27 mouse cellular contexts compared by ENCODE assay signal in genomic region chr7:96308106-96308505, GRCm38 (mm10).
DNase-seq lines count a peak whose midpoint lies in the region; ATAC-seq and TF ChIP-seq lines count a peak whose summit lies in the region.
"Had no signal": no experiment of that assay in that cellular context is flagged by ENCODE, and none has a peak within 500 bp of the region (broad histone marks: within the 10 kb centered on the region; RNA-seq: fewer than 3 reads in every experiment).

No protein-coding gene starts in this region.

- no peak overlapping the region for H3K9ac ChIP-seq in kidney, embryonic 15.5 days
- no peak overlapping the region for H3K9ac ChIP-seq in midbrain, embryonic 14.5 days (replicated peaks; ENCODE audit: low read length)
- H3K9ac ChIP-seq: embryonic facial prominence, embryonic 12.5 days; forebrain, embryonic 12.5 days; limb, embryonic 13.5 days; liver, embryonic 12.5 days; neural tube, embryonic 12.5 days had no signal

- DNase-seq in kidney, postnatal 25 days: no peak
- DNase-seq in brain, embryonic 14.5 days (ENCODE audit: low read depth): peak; percentile 39
- DNase-seq in embryo, embryonic 10.5 days (ENCODE audit: low spot score): peak; percentile 27
- DNase-seq in midbrain, embryonic 14.5 days: peak; percentile 23
- DNase-seq in thymus, postnatal 25 days: no peak
- no peak for DNase-seq in frontal cortex, adult 2 months (ENCODE audit: extremely low spot score in 1 of 2, low spot score in 1 of 2)
- DNase-seq: adrenal gland, adult 2 months; cerebellum, adult 2 months; cerebellum, postnatal 25 days; gastrocnemius, adult 2 months; layer of hippocampus, adult 9-11 months; lung, adult 18-20 months; lung, postnatal 10 days; retina, postnatal 1 day; right cerebral cortex, postnatal 25 days; spleen, adult 18-20 months; thymus, postnatal 14 days had no signal

- WGBS in kidney, embryonic 15.5 days: 27% methylated on average over 6 of the region's 6 CpGs
- WGBS in midbrain, embryonic 14.5 days: 33% methylated on average over 6 of the region's 6 CpGs

- H3K4me1 ChIP-seq in kidney, embryonic 15.5 days: peaks cover 4% of the 10 kb centered on the region; the same call in 1 of the 2 replicates
- H3K4me1 ChIP-seq in midbrain, embryonic 14.5 days (ENCODE audit: control insufficient read depth, insufficient read depth, low read length): peaks cover 7% of the 10 kb centered on the region; the same call in 1 of the 2 replicates
- H3K4me1 ChIP-seq: liver, embryonic 12.5 days had no signal

- TF ChIP-seq POLR2A in brain, embryonic 14.5 days (IDR thresholded peaks at IDR 0.05; ENCODE audit: borderline replicate concordance, extremely low read depth, insufficient read depth, insufficient read length, poor library complexity, severe bottlenecking): no peak

- TF ChIP-seq CTCF in brain, embryonic 14.5 days (IDR thresholded peaks at IDR 0.05; ENCODE audit: borderline replicate concordance, extremely low read depth, insufficient read depth, insufficient read length): no peak

- no peaks in the 10 kb centered on the region for H3K27me3 ChIP-seq in kidney, embryonic 15.5 days
- no peaks in the 10 kb centered on the region for H3K27me3 ChIP-seq in midbrain, embryonic 14.5 days (ENCODE audit: control insufficient read depth, insufficient read depth, low read length)
- H3K27me3 ChIP-seq: embryonic facial prominence, embryonic 12.5 days; forebrain, embryonic 12.5 days; limb, embryonic 13.5 days; liver, embryonic 12.5 days; neural tube, embryonic 12.5 days had no signal

- peak overlapping the region; percentile 3; the same call in 1 of the 2 replicates for H3K27ac ChIP-seq in kidney, embryonic 15.5 days
- no peak overlapping the region for H3K27ac ChIP-seq in midbrain, embryonic 14.5 days (replicated peaks; ENCODE audit: low read depth, low read length)
- H3K27ac ChIP-seq: embryonic facial prominence, embryonic 12.5 days; forebrain, embryonic 12.5 days; gastrocnemius, adult 2 months; limb, embryonic 13.5 days; liver, embryonic 12.5 days; neural tube, embryonic 12.5 days had no signal

- no peaks in the 10 kb centered on the region for H3K9me3 ChIP-seq in kidney, embryonic 15.5 days (replicated peaks)
- no peaks in the 10 kb centered on the region for H3K9me3 ChIP-seq in midbrain, embryonic 14.5 days (ENCODE audit: control insufficient read depth, low read length)
- H3K9me3 ChIP-seq: embryonic facial prominence, embryonic 12.5 days; forebrain, embryonic 12.5 days; limb, embryonic 13.5 days; liver, embryonic 12.5 days; neural tube, embryonic 12.5 days had no signal

- ATAC-seq in kidney, embryonic 15.5 days (replicated peaks; ENCODE audit: low FRiP score): 0 out of 2 replicates have a peak, but pooled peaks have one; percentile 18
- no peak for ATAC-seq in midbrain, embryonic 14.5 days (ENCODE audit: low FRiP score, low TSS enrichment)
- ATAC-seq: hindbrain, embryonic 16.5 days; intestine, embryonic 16.5 days; liver, embryonic 12.5 days had no signal

- H3K4me3 ChIP-seq in kidney, embryonic 15.5 days (replicated peaks): no peak overlapping the region
- no peak overlapping the region for H3K4me3 ChIP-seq in midbrain, embryonic 14.5 days (replicated peaks; ENCODE audit: low read depth, low read length)
- H3K4me3 ChIP-seq: embryonic facial prominence, embryonic 12.5 days; erythroblast, embryonic 14.5 days; forebrain, embryonic 12.5 days; gastrocnemius, adult 2 months; limb, embryonic 13.5 days; liver, embryonic 12.5 days; neural tube, embryonic 12.5 days had no signal

- no peak overlapping the region for H3K4me2 ChIP-seq in kidney, embryonic 15.5 days
- H3K4me2 ChIP-seq in midbrain, embryonic 14.5 days (ENCODE audit: low read length): no peak overlapping the region
- H3K4me2 ChIP-seq: embryonic facial prominence, embryonic 12.5 days; forebrain, embryonic 12.5 days; heart, embryonic 11.5 days; limb, embryonic 13.5 days; liver, embryonic 12.5 days; neural tube, embryonic 12.5 days had no signal

- no peaks in the 10 kb centered on the region for H3K36me3 ChIP-seq in kidney, embryonic 15.5 days
- H3K36me3 ChIP-seq in midbrain, embryonic 14.5 days (ENCODE audit: control insufficient read depth, insufficient read depth, low read length): no peaks in the 10 kb centered on the region
- H3K36me3 ChIP-seq: embryonic facial prominence, embryonic 12.5 days; forebrain, embryonic 12.5 days; limb, embryonic 13.5 days; liver, embryonic 12.5 days; neural tube, embryonic 12.5 days had no signal

Comparison
In these comparisons a context has a peak if more than half of its experiments do, and no peak if none do; other contexts are left out.
1. DNase-seq: peak in brain, embryonic 14.5 days (single experiment), embryo, embryonic 10.5 days (single experiment) and midbrain, embryonic 14.5 days (single experiment); none in kidney, postnatal 25 days (0 of 2), thymus, postnatal 25 days (single experiment) and frontal cortex, adult 2 months (0 of 2).